Mouse (Mus musculus) brain, adult 10 weeks (tissue): ENCODE results near the gene Tspyl1. TPM values are rescaled to one million over a fixed set of nuclear protein-coding genes. Genes with fewer than 3 reads are reported as not detected.

Experiments used
- polyA plus RNA-seq: library from polyadenylated mRNA; stranded (reverse); fragments of 350-450 nt; fragmentation: Illumina TruSeq; extraction: RNeasy Lipid Tissue Mini Kit (QIAGEN cat#74804); gene quantifications from one replicate; pipeline ENCODE4 v1.2.3, GENCODE M21; 2015; ENCODE audit warnings: low read depth, low replicate concordance

The Tspyl1 gene
- 142 TPM for polyA plus RNA-seq

DNA sequence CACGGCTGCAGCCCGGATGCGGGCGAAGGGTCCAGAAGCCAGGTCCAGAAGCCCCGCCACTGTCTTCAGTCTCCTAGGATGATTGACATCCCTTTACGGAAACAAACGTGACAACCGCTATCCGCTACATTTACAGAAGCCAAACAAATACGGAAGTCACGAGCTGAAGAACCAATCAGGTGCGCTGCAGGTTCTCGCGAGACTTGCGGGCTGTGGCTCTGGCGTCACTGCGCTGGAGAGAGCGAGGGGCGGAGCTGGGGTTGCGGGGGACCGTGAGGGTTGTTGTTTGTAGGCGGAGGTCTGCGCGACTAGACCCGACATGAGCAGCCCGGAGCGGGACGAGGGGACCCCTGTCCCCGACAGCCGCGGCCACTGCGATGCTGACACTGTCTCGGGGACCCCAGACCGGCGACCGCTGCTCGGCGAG is at the start of gene Tspyl1:
Gene Tspyl1, plus strand, starts transcription at position 229 of the 427 bp plus-strand sequence.

DNA sequence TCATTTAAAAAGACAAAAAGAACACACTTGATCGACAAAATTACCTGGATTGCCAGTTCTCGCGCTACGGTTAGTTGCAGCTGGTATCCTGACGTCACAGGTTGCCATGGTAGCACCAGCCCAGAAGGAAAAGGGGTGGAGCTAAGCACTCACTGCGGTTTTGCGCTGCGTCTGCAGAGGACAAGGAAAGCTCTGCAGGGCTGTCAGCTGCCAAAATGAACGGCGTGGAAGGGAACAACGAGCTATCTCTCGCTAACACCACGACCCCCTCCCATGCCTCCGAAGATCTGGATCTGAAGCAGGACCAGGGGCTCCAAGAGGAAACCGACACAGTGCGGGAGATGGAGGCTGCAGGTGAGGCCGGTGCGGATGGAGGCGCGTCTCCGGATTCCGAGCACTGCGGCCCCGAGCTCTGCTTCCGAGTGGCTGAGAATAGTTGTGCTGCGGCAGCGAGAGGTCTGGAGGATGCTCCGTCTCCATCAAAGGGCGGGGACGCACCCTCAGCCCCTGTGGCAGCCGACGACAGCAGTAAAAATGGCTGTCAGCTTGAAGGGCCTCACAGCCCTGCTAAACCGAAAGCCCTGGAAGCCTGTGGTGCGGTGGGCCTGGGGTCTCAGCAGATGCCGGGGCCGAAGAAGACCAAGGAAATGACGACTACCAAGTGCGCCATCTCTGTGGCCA is 15.4 kb downstream of the Tspyl1 start, which contains the start of gene Tspyl4:
Gene Tspyl4, plus strand, starts transcription at position 144 of the 681 bp plus-strand sequence.

Other genes starting within 250 kb of the Tspyl1 start
- not detected for gene Trappc3l, start 244.6 kb upstream of the Tspyl1 start, polyA plus RNA-seq
- gene Calhm4, start 237.9 kb upstream of the Tspyl1 start, polyA plus RNA-seq: not detected
- gene Calhm5, start 185.7 kb upstream of the Tspyl1 start, polyA plus RNA-seq: 3.0 TPM
- 0.88 TPM for gene Calhm6, start 154.2 kb upstream of the Tspyl1 start, polyA plus RNA-seq
- 3.2 TPM for gene Dse, start 74.5 kb upstream of the Tspyl1 start, polyA plus RNA-seq
- 548 TPM for gene Tspyl4, start 15.3 kb downstream of the Tspyl1 start, polyA plus RNA-seq
- gene Col10a1, start 107.8 kb downstream of the Tspyl1 start, polyA plus RNA-seq: not detected
- gene Nt5dc1, start 136.4 kb downstream of the Tspyl1 start, polyA plus RNA-seq: 3.5 TPM
- gene Frk, start 201.2 kb downstream of the Tspyl1 start, polyA plus RNA-seq: 0.33 TPM